Mouse (Mus musculus) myocyte (in vitro differentiated cells): ENCODE results near the gene Hebp1. TPM values are rescaled to one million over a fixed set of nuclear protein-coding genes. Genes with fewer than 3 reads are reported as not detected.

Experiments
- H3K27me3 ChIP-seq: one replicate; pipeline ENCODE4 v1.6.1; 2011; ENCODE audit not compliant: control insufficient read depth, insufficient read depth, insufficient read length
- H3K36me3 ChIP-seq: one replicate; pipeline ENCODE4 v1.6.1; 2011; ENCODE audit not compliant: control insufficient read depth, insufficient read depth
- H3K4me2 ChIP-seq: one replicate; pipeline ENCODE4 v1.6.1; 2011; ENCODE audit warnings: low read depth, control low read depth
- H3K4me3 ChIP-seq: one replicate; pipeline ENCODE4 v1.5.1; 2011; ENCODE audit warnings: mild to moderate bottlenecking, control low read depth, moderate library complexity
- H3K79me2 ChIP-seq: one replicate; pipeline ENCODE4 v1.6.1; 2011; ENCODE audit not compliant: control insufficient read depth, insufficient read depth
- H3ac ChIP-seq: one replicate; pipeline ENCODE4 v1.6.1; 2011; ENCODE audit not compliant: control insufficient read depth, insufficient read length
- CEBPB ChIP-seq: IDR thresholded peaks from 2 replicates; pipeline ENCODE4 v1.6.1; 2011; ENCODE audit warnings: mild to moderate bottlenecking, moderate library complexity; ENCODE audit not compliant: poor library complexity, insufficient read depth, severe bottlenecking
- E2F4 ChIP-seq: IDR thresholded peaks from one replicate; pipeline ENCODE4 v1.6.1; 2011; ENCODE audit warnings: mild to moderate bottlenecking, control low read depth, moderate library complexity; ENCODE audit not compliant: insufficient read depth
- MAX ChIP-seq: IDR thresholded peaks from one replicate; pipeline ENCODE4 v1.6.1; 2011; ENCODE audit warnings: low read depth, mild to moderate bottlenecking, control low read depth
- MYOD1 ChIP-seq, 3 experiments: IDR thresholded peaks; one replicate each; pipeline ENCODE4 v1.6.1; 2011; ENCODE audit warnings: control low read depth in 2 of 3, low read depth in 2 of 3, mild to moderate bottlenecking in 2 of 3, moderate library complexity in 1 of 3; ENCODE audit not compliant: insufficient read length in 2 of 3, control insufficient read depth in 1 of 3
- MYOG ChIP-seq, 3 experiments: IDR thresholded peaks; one replicate each; pipeline ENCODE4 v1.6.1; 2011; ENCODE audit warnings: control low read depth in 2 of 3, low read depth in 2 of 3, mild to moderate bottlenecking in 2 of 3; ENCODE audit not compliant: insufficient read length in 2 of 3, control insufficient read depth in 1 of 3, insufficient read depth in 1 of 3
- POLR2A ChIP-seq: IDR thresholded peaks from one replicate; pipeline ENCODE4 v1.6.1; 2011; ENCODE audit warnings: low read depth, mild to moderate bottlenecking, control low read depth, moderate library complexity; ENCODE audit not compliant: insufficient read length
- POLR2AphosphoS2 ChIP-seq: IDR thresholded peaks from one replicate; pipeline ENCODE4 v1.6.1; 2011; ENCODE audit warnings: low read depth, control low read depth; ENCODE audit not compliant: insufficient read length
- REST ChIP-seq: IDR thresholded peaks from one replicate; pipeline ENCODE4 v1.6.1; 2011; ENCODE audit warnings: mild to moderate bottlenecking, control low read depth, moderate library complexity; ENCODE audit not compliant: insufficient read depth, insufficient read length
- SRF ChIP-seq: IDR thresholded peaks from one replicate; pipeline ENCODE4 v1.6.1; 2011; ENCODE audit warnings: low read depth; ENCODE audit not compliant: control insufficient read depth, insufficient read length
- TCF12 ChIP-seq: IDR thresholded peaks from one replicate; pipeline ENCODE4 v1.6.1; 2011; ENCODE audit warnings: mild to moderate bottlenecking, control low read depth; ENCODE audit not compliant: poor library complexity, insufficient read depth, severe bottlenecking
- TCF3 ChIP-seq: IDR thresholded peaks from one replicate; pipeline ENCODE4 v1.6.1; 2011; ENCODE audit warnings: low read depth, control low read depth; ENCODE audit not compliant: insufficient read length
- USF1 ChIP-seq: IDR thresholded peaks from one replicate; pipeline ENCODE4 v1.6.1; 2011; ENCODE audit warnings: low read depth, mild to moderate bottlenecking, control low read depth, moderate library complexity
- polyA plus RNA-seq: library from polyadenylated mRNA; unstranded; fragments of >200 nt; fragmentation: generic; extraction: Trizol; gene quantifications from one replicate; pipeline ENCODE4 v1.2.1, GENCODE M21; 2012; ENCODE audit warnings: missing spikeins

The Hebp1 gene
- polyA plus RNA-seq, 1 experiment: 30.5 TPM

- Histone ChIP-seq H3K4me2 (no peak overlapping the region), H3K27me3 (no peaks in the 10 kb centered on the region), H3K36me3 (no peaks in the 10 kb centered on the region), H3K4me3 (no peak overlapping the region), H3ac (no peak overlapping the region), H3K79me2 (no peaks in the 10 kb centered on the region)
- TF ChIP-seq SRF (no peak), USF1 (no peak), POLR2AphosphoS2 (no peak), CEBPB (no peak), MYOD1 (IDR thresholded peaks at IDR 0.05; ENCODE audit: control insufficient read depth in 1 of 3, insufficient read length in 2 of 3, low read depth in 2 of 3) (no peak), TCF12 (no peak), TCF3 (no peak), REST (no peak), MAX (no peak), POLR2A (no peak), MYOG (IDR thresholded peaks at IDR 0.05; ENCODE audit: control insufficient read depth in 1 of 3, insufficient read depth in 1 of 3, insufficient read length in 2 of 3, low read depth in 2 of 3) (no peak), E2F4 (no peak)
Measured at GRCm38 (mm10) chr6:135236576-135236975, 38.8 kb upstream of the Hebp1 start.

GRCm38 (mm10) chr6:135235742-135236141 lies 37.9 kb upstream of the Hebp1 start:
- Histone ChIP-seq H3K36me3 (no peaks in the 10 kb centered on the region), H3K4me2 (no peak overlapping the region), H3K27me3 (no peaks in the 10 kb centered on the region), H3ac (no peak overlapping the region), H3K4me3 (no peak overlapping the region), H3K79me2 (no peaks in the 10 kb centered on the region)
- TF ChIP-seq MYOD1 (IDR thresholded peaks at IDR 0.05; ENCODE audit: control insufficient read depth in 1 of 3, insufficient read length in 2 of 3, low read depth in 2 of 3) (no peak), CEBPB (no peak), USF1 (no peak), POLR2AphosphoS2 (no peak), MYOG (IDR thresholded peaks at IDR 0.05; ENCODE audit: control insufficient read depth in 1 of 3, insufficient read depth in 1 of 3, insufficient read length in 2 of 3, low read depth in 2 of 3) (no peak), MAX (no peak), TCF3 (no peak)

- H3K36me3 ChIP-seq: no peaks in the 10 kb centered on the region
- H3K79me2 ChIP-seq: no peaks in the 10 kb centered on the region
- TF ChIP-seq MYOD1 (IDR thresholded peaks at IDR 0.05; ENCODE audit: control insufficient read depth in 1 of 3, insufficient read length in 2 of 3, low read depth in 2 of 3): no peak
- no peak for TF ChIP-seq E2F4
- TF ChIP-seq POLR2A: no peak
- no peak for TF ChIP-seq USF1
- no peak for TF ChIP-seq MAX
- TF ChIP-seq POLR2AphosphoS2: no peak
- TF ChIP-seq TCF12: no peak
- no peak for TF ChIP-seq REST
- no peak for TF ChIP-seq CEBPB
- no peak for TF ChIP-seq SRF
- no peak for TF ChIP-seq MYOG (IDR thresholded peaks at IDR 0.05; ENCODE audit: control insufficient read depth in 1 of 3, insufficient read depth in 1 of 3, insufficient read length in 2 of 3, low read depth in 2 of 3)
- no peak for TF ChIP-seq TCF3
- no peaks in the 10 kb centered on the region for H3K27me3 ChIP-seq
- no peak overlapping the region for H3K4me3 ChIP-seq
- no peak overlapping the region for H3K4me2 ChIP-seq
- H3ac ChIP-seq: no peak overlapping the region
Measured at GRCm38 (mm10) chr6:135232443-135233182, 34.8 kb upstream of the Hebp1 start.

- Histone ChIP-seq H3K4me3 (no peak overlapping the region), H3K4me2 (no peak overlapping the region), H3K36me3 (no peaks in the 10 kb centered on the region), H3ac (no peak overlapping the region), H3K79me2 (no peaks in the 10 kb centered on the region), H3K27me3 (no peaks in the 10 kb centered on the region)
- TF ChIP-seq CEBPB: no peak
- no peak for TF ChIP-seq SRF
- TF ChIP-seq TCF3: no peak
- TF ChIP-seq E2F4: no peak
- TF ChIP-seq MYOD1 (IDR thresholded peaks at IDR 0.05; ENCODE audit: control insufficient read depth in 1 of 3, insufficient read length in 2 of 3, low read depth in 2 of 3): no peak
- no peak for TF ChIP-seq POLR2AphosphoS2
- no peak for TF ChIP-seq TCF12
- no peak for TF ChIP-seq MYOG (IDR thresholded peaks at IDR 0.05; ENCODE audit: control insufficient read depth in 1 of 3, insufficient read depth in 1 of 3, insufficient read length in 2 of 3, low read depth in 2 of 3)
- TF ChIP-seq POLR2A: no peak
- no peak for TF ChIP-seq REST
- TF ChIP-seq USF1: no peak
- TF ChIP-seq MAX: no peak
Measured at GRCm38 (mm10) chr6:135230586-135230985, 32.8 kb upstream of the Hebp1 start.
